Mouse (Mus musculus) erythroblast, embryonic 14.5 days (primary cell): ENCODE measurements around the gene Rabgap1l.

Source experiments
- GATA1 ChIP-seq: IDR thresholded peaks from 2 replicates; pipeline ENCODE4 v1.6.1; 2012; ENCODE audit warnings: low read length, inconsistent platforms, mixed read lengths
- TAL1 ChIP-seq: IDR thresholded peaks from 3 replicates; pipeline ENCODE4 v1.6.1; 2012; ENCODE audit warnings: low read length, inconsistent platforms, mixed read lengths

- TF ChIP-seq GATA1 (no peak), TAL1 (no peak)
These were observed 467.5 kb downstream of the Rabgap1l start for GRCm38 (mm10) chr1:160325542-160325941.
